Mouse (Mus musculus) liver, embryonic 14.5 days (tissue): Measurements from ENCODE around the gene Fbln7. TPM values are rescaled to one million over a fixed set of nuclear protein-coding genes. Genes with fewer than 3 reads are reported as not detected.

Source experiments
- ATAC-seq: fragments of 200-750 bp; cut with Nextera tagmentation; 2 replicates; pipeline ENCODE4 v1.8.0; 2017; ENCODE audit warnings: moderate number of reproducible peaks, mild to moderate bottlenecking, moderate library complexity; ENCODE audit not compliant: insufficient read depth
- DNase-seq, 3 experiments: peaks; one replicate each; pipeline ENCODE4 v3.0.0-alpha.2; 2012 to 2013; ENCODE audit warnings: low read depth in 3 of 3, low spot score in 3 of 3
- H3K27ac ChIP-seq: fragments of 300-500 bp; sonication (generic); 2 replicates; pipeline ENCODE4 v1.5.1; 2014; ENCODE audit warnings: moderate library complexity, mild to moderate bottlenecking, control low read depth, inconsistent platforms
- H3K27me3 ChIP-seq: fragments of 300-500 bp; sonication (generic); 2 replicates; pipeline ENCODE4 v1.6.1; 2014; ENCODE audit warnings: mild to moderate bottlenecking, low read length, moderate library complexity; ENCODE audit not compliant: control insufficient read depth, insufficient read depth
- H3K36me3 ChIP-seq: fragments of 300-500 bp; sonication (generic); replicated peaks from 2 replicates; pipeline ENCODE4 v1.6.1; 2014; ENCODE audit warnings: low read depth; ENCODE audit not compliant: control insufficient read depth, insufficient read depth
- H3K4me1 ChIP-seq, 2 experiments: fragments of 200-500 bp in 1 of 2; fragments of 300-500 bp in 1 of 2; sonication (generic) in 1 of 2; replicated peaks; 2 replicates each; pipeline ENCODE4 v1.6.1; 2012 to 2014; ENCODE audit warnings: antibody characterized with exemption in 1 of 2, inconsistent platforms in 1 of 2, low read length in 1 of 2; ENCODE audit not compliant: control insufficient read depth in 2 of 2, insufficient read depth in 2 of 2
- H3K4me2 ChIP-seq: fragments of 300-500 bp; sonication (generic); 2 replicates; pipeline ENCODE4 v1.6.1; 2014; ENCODE audit warnings: low read depth, mild to moderate bottlenecking, control low read depth, moderate library complexity
- H3K4me3 ChIP-seq, 2 experiments: fragments of 200-500 bp in 1 of 2; fragments of 300-500 bp in 1 of 2; sonication (generic) in 1 of 2; 2 replicates each; pipeline ENCODE4 v1.5.1; 2012 to 2014; ENCODE audit warnings: low read depth in 2 of 2, low read length in 2 of 2, mild to moderate bottlenecking in 2 of 2, control low read depth in 1 of 2, inconsistent platforms in 1 of 2, moderate library complexity in 1 of 2; ENCODE audit not compliant: insufficient read depth in 1 of 2
- H3K9ac ChIP-seq: fragments of 300-500 bp; sonication (generic); replicated peaks from 2 replicates; pipeline ENCODE4 v1.6.1; 2014; ENCODE audit warnings: mild to moderate bottlenecking, control low read depth, moderate library complexity
- H3K9me3 ChIP-seq: fragments of 300-500 bp; sonication (generic); 2 replicates; pipeline ENCODE4 v1.6.1; 2016; ENCODE audit warnings: low read length, mixed read lengths; ENCODE audit not compliant: control insufficient read depth
- CTCF ChIP-seq: IDR thresholded peaks from 2 replicates; pipeline ENCODE4 v1.5.1; 2016; ENCODE audit warnings: antibody characterized with exemption, low read depth, control low read depth
- EP300 ChIP-seq: IDR thresholded peaks from 2 replicates; pipeline ENCODE4 v1.6.1; 2016; ENCODE audit warnings: antibody characterized with exemption, low read depth
- WGBS: fragments of 180-500 bp; shearing (Covaris S2); extraction: QIAGEN DNeasy Blood & Tissue Kit; methylation state at CpG from one replicate; pipeline ENCODE4 v1.1.7; 2014; ENCODE audit not compliant: insufficient replicate concordance; 5-methylcytosine and 5-hydroxymethylcytosine counted together
- polyA plus RNA-seq, 2 experiments: library from polyadenylated mRNA; depleted of rRNA in 1 of 2; stranded (reverse) in 1 of 2; unstranded in 1 of 2; fragments of >200 nt; fragmentation: Nextera tagmentation in 1 of 2; extraction: Ambion mirVana in 1 of 2; gene quantifications; 2 replicates each; pipeline versions ENCODE4 v1.2.1 to v1.2.3; 2012 to 2014

Fbln7 gene
- polyA plus RNA-seq, 2 experiments = 0.17 to 0.33 TPM

DNA sequence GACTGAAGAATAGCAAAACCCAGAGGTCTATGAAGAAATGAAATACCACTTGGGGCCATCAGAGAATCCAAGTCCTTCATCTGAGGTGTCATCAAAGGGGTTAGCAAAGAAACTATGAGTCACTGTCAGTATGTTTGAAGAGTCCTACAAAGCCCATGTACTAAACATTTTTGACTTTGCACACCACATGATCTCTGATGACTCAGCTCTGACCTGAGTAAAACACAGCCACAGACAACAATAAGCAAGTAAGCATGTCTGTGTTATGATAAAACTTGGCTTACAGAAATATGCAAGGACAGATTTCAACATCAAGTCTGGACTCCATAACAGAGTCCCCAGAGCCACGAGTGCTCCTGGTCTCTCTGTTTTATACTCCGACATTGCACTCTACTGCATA, 29.7 kb upstream of the Fbln7 start:
- Histone ChIP-seq H3K9me3 (no peaks in the 10 kb centered on the region), H3K4me2 (no peak overlapping the region), H3K9ac (no peak overlapping the region), H3K27ac (no peak overlapping the region), H3K27me3 (no peaks in the 10 kb centered on the region), H3K36me3 (no peaks in the 10 kb centered on the region; the same call in 1 of the 2 replicates), H3K4me3 (no peak overlapping the region), H3K4me1 (no peaks in the 10 kb centered on the region)
- DNase-seq = no peak
- ATAC-seq = no peak
- WGBS = 70% methylated on average over 2 of the region's 2 CpGs
- TF ChIP-seq EP300 (no peak), CTCF (no peak)

DNA sequence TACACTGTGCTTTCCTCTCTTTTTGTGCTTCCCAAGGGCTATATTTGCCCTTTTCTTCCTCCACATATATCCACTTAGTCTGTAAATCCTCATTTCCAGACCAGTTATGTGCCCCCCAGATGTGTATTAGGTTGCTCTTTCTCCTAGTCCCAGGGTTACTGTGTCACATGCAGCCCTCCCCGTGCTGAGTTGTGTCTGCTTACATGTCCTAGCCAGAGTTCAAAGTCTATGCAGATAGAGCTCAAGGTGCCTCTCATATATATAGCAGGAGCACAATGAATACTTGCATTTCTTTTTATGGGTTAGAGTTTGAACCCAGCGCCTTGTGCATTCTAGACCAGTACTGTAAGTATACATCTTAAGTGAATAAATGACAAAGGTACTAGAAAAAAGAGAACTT, 29.3 kb upstream of the Fbln7 start:
- TF ChIP-seq EP300 (no peak), CTCF (no peak)
- WGBS = 74% methylated on average over 2 of the region's 2 CpGs
- ATAC-seq (no peak), DNase-seq (no peak)
- Histone ChIP-seq H3K36me3 (no peaks in the 10 kb centered on the region; the same call in 1 of the 2 replicates), H3K9ac (no peak overlapping the region), H3K27ac (no peak overlapping the region), H3K4me2 (no peak overlapping the region), H3K4me1 (no peaks in the 10 kb centered on the region), H3K27me3 (no peaks in the 10 kb centered on the region), H3K4me3 (no peak overlapping the region), H3K9me3 (no peaks in the 10 kb centered on the region)

DNA sequence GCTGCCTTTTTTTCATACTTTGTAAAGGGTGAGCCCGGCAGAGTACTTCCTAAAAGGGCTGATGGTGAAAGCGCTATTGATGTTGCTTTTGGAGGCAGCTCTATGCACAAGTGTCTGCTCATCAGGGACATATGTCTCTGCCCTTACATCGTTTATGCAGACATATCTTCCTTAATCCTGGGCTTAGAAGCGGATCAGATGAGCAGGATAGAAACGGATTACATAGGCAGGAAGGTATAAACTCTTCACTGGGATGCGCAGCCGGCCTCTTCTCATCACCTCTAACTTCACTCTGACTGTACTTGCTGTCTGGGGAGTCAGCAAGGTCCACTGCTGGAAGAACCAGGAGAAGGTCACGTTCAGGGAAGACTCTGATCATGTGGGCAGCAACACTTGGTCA, 25.2 kb upstream of the Fbln7 start:
- no peaks in the 10 kb centered on the region for H3K36me3 ChIP-seq

DNA sequence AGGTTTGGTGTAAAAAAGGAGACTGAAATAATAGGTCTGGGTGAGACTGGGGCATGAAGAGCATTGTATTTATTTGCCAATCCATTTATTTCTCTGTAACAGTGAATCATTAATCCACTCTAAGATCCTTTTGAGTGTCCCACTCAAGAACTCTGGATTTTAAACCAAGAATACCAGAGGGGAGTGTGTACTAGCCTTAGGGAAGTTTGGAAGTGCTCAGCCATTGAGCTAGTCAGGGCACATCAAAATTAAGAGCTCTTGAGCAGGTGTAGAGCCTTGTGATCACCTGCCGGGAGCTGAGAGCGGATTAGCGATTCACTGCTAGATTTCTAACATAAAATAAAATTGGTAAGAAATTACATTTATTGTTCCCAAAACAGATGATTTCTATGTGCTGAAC, 24.2 kb upstream of the Fbln7 start:
- H3K9me3 ChIP-seq = no peaks in the 10 kb centered on the region
- 90% methylated on average over 3 of the region's 3 CpGs for WGBS
- DNase-seq (no peak), ATAC-seq (no peak)
- H3K4me2 ChIP-seq = no peak overlapping the region
- no peak overlapping the region for H3K4me3 ChIP-seq
- no peaks in the 10 kb centered on the region for H3K27me3 ChIP-seq
- H3K4me1 ChIP-seq = no peaks in the 10 kb centered on the region
- H3K9ac ChIP-seq = no peak overlapping the region
- no peaks in the 10 kb centered on the region for H3K36me3 ChIP-seq
- no peak overlapping the region for H3K27ac ChIP-seq
- TF ChIP-seq EP300 = no peak
- TF ChIP-seq CTCF = no peak

More for the DNA sequence above, 25.2 kb upstream of the Fbln7 start:
- no peak for ATAC-seq
- no peaks in the 10 kb centered on the region for H3K4me1 ChIP-seq
- DNase-seq = no peak
- H3K27me3 ChIP-seq = no peaks in the 10 kb centered on the region
- no peaks in the 10 kb centered on the region for H3K9me3 ChIP-seq
- no peak for TF ChIP-seq EP300
- no peak for TF ChIP-seq CTCF
- H3K4me2 ChIP-seq = no peak overlapping the region
- no peak overlapping the region for H3K9ac ChIP-seq
- no peak overlapping the region for H3K27ac ChIP-seq
- H3K4me3 ChIP-seq = no peak overlapping the region
- 78% methylated on average over 8 of the region's 8 CpGs for WGBS

DNA sequence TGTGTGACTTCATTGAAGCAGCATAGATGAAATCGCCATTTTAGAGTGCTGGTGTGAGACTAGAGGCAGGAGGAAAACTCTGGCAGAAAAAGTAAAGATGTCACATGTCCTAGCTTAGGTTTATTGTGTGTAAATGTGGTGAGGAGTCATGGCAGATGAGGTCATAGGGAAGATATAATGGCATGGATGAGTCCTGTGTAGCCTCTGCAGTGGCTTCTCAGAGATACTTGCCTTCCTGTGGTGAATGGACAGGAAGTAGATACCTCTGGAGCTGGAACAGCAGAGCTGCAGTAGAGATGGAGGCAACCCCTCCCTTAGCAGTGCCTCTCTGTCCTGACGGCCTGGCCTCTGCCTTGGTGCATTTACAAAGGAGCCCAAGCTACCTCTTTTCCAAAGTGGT, 23.3 kb upstream of the Fbln7 start:
- 42% methylated on average over 2 of the region's 2 CpGs for WGBS

More for the DNA sequence above, 23.3 kb upstream of the Fbln7 start:
- no peak overlapping the region for H3K4me3 ChIP-seq
- H3K27me3 ChIP-seq = no peaks in the 10 kb centered on the region
- no peak overlapping the region for H3K9ac ChIP-seq
- no peaks in the 10 kb centered on the region for H3K36me3 ChIP-seq
- H3K4me1 ChIP-seq = no peaks in the 10 kb centered on the region
- ATAC-seq (no peak), DNase-seq (no peak)
- TF ChIP-seq EP300 (no peak), CTCF (no peak)
- H3K4me2 ChIP-seq = no peak overlapping the region
- no peaks in the 10 kb centered on the region for H3K9me3 ChIP-seq
- no peak overlapping the region for H3K27ac ChIP-seq
